Mouse (Mus musculus) adrenal gland, postnatal 25 days (tissue): Measurements from ENCODE around the gene Phykpl. TPM values are rescaled to one million over a fixed set of nuclear protein-coding genes. Genes with fewer than 3 reads are reported as not detected.

ENCODE experiments used
- DNase-seq: peaks from one replicate; pipeline ENCODE4 v3.0.0; 2021; ENCODE audit warnings: mixed read lengths
- long read RNA-seq: library from polyadenylated mRNA; stranded (forward); transcript quantifications from one replicate; pipeline ENCODE4 v2.0.0, GENCODE M21; 2021
- total RNA-seq: library from RNA; stranded (reverse); gene quantifications from 2 replicates; pipeline ENCODE4 v1.2.3, GENCODE M21; 2021

Gene Phykpl
- total RNA-seq, result 40.0 and 41.3 TPM in 2 replicates
- long read RNA-seq, transcript Phykpl-206 (13 exons, 3,116 nt), result major isoform, 13 of 24 reads
- long read RNA-seq, partial matches to known transcripts, result 3 of 24 reads
- long read RNA-seq, other reads (novel, unspliced or antisense), result 5 of 24 reads

DNA sequence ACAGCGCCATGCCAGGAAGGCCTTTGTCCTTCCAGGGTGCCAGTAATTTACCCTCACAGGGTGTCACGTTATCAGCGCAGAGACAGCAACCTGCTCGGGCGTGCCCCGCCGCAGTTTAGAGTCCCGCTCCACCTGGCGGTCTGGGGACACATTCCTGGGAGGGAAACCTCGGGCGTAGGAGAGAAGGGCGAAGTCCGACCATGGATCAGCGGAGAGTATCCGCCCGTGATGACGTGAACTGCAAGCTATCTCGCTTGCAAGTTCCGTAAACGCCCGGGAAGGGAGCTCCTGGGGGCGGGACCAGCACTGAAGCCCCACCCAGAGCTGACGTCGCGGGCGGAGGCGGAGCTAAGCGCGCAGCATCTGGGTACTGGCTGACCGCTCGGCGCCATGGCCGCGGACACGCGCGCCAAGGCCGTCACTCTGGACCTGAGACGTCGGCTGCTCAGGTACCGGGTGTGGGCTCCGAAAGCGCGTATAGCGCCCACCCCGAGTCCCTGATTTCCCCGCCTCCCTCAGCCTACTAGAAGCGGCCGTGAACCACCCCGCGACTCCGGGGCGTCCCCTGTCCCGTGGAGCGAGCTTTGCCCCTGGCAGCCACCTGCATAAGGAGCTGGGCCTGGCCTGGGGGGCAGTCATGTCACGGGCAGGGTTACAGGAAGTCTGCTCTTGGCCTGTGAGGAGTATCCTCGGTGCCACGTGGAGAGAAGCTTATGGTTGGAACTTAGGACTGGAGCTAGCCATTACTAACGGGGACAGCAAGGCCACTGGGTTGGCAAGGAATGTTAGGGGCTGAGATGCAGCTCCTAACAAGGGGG lies at the start of gene Phykpl:
Phykpl (plus strand) TSS at position 327 of the 818 bp plus-strand sequence.
- peak; percentile 97 for DNase-seq

GRCm38 (mm10) chr11:51538388-51538787 lies 46.2 kb upstream of the Phykpl start:
- no peak for DNase-seq

DNA sequence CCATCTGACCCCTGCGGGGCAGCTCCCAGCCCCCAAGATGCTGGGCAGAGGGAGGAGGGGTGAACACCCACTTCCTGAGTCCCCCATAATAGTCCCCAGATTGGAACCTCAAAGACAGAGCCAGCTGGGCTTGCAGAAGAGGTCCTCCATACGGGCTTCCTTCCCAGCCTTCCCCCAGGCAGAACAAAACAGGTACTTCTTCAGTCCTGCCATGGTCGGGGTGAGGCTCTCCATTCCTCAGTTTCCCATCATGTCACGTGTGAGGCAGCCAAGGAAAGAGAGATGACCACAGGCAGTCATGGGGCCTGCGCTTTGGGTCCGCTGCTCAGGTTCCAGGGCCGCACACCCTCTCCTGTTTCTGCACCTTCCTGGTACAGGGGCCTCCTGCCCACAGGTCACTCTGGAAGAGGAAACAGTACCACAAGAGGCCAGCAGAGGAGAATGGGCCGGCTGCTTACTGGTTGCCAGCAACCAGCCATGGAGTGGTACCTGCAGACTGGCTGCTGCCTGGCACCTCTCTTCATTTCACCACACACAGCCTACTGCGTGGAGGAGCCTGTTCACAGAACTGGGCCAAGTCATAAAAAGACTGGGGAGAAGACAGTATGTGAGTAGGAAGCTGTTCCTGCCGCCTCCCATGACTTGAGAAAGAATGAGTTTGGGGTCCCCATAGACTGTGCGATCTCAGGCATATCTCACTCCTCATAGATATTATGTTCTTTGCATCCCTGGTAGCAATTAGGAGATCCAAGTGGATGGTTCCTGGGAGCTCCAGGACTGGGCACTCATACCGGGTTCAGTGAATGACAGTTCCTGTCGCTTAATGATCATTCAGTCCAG lies 45.4 kb upstream of the Phykpl start:
- DNase-seq, result no peak

DNA sequence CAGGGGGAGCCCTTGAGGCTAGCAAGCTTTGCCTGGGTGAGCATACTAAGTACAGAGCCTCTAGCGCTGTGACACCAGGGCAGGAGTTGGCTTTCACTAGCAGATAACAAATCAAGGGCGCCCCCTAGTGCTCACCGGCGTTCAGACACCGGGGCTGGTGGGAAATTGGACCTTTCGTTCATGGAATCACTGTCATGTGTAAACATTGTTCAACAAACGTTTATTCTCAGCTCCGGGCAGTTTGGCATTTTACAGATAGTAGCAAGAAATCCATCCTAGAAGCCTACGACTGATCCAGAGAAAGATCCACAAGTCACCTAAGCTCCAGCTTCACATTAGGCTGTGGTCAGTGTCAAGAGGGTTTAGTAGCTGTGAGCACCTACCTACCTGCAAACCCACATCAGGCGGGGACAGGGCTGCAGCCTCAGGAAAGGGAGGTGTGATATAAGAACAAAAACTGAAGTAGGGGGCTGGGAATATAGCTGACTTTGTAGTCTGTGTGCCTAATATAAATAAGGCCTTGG lies 44.7 kb upstream of the Phykpl start:
- DNase-seq, result peak; percentile 96

GRCm38 (mm10) chr11:51542424-51542823 lies 42.1 kb upstream of the Phykpl start:
- DNase-seq, result no peak

DNA sequence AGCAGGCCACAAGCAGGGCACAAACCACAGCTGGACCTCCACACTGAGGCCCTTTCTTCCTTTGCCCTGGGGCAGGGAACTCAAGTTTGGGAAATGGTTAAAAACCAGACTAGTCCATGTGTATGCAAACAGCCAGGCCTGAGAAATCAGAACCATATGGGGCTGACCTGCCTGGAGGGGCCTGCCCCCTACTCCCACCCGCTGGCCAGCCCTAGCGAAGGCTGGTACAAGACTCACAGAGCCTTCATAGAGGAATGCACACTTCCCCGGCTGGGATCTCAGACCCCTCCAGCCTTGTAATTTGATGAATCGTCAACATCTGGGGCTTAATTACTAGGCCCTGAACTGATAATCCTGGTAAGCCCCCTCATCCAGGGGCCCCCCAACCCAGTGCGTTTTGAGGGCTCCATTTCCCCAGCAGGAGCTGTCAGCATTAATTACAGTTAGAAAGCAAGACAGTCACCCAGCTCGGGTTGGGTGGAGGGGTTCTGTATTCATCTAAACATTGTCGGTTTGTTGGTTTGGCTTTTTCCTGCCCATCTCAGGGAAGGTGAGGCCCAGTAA lies 41.0 kb upstream of the Phykpl start:
- no peak for DNase-seq

- no peak for DNase-seq
Measured at GRCm38 (mm10) chr11:51544413-51544812, 40.1 kb upstream of the Phykpl start.

DNA sequence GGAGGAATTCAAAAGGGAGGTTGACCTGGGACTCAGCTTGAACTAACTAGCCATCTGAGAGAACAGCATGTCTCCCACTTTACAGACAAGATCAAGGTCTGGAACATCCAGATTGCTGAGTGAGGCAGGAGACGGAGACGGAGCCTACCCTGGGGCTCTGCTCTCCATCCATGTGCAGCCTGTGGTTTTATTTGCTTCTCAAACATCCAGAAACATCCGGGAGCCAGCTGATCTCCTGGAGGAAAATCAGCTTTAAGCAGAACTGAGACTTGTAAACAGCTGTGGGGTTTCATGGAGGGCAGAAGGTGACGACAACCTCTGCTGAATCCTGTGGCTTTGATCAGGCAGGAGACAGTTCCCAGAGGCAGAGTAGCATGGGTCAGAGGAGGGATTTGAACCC lies 38.7 kb upstream of the Phykpl start:
- DNase-seq, result no peak

DNA sequence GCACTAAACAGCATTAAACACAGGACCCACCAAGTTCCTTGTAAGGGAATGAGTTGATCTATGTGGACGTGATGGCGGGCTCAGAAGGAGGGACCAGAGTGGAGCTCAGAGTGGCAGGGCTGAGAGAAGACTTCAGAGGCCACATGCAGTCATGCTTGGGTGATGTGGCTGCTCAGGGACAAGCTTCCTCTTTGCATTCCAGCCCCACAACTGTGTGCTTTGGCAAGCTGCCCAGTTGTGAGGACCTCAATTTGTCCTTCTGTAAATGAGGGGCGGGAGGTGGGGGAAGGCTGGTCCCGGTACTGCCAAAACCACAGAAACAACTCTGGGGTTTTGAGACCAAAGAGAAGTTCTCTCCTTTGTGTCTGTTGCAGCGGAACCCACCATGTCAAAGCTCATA lies 33.3 kb upstream of the Phykpl start:
- DNase-seq, result no peak

- DNase-seq, result no peak
Measured at GRCm38 (mm10) chr11:51552091-51552490, 32.5 kb upstream of the Phykpl start.

- DNase-seq, result no peak
Measured at GRCm38 (mm10) chr11:51554590-51554989, 30.0 kb upstream of the Phykpl start.

DNA sequence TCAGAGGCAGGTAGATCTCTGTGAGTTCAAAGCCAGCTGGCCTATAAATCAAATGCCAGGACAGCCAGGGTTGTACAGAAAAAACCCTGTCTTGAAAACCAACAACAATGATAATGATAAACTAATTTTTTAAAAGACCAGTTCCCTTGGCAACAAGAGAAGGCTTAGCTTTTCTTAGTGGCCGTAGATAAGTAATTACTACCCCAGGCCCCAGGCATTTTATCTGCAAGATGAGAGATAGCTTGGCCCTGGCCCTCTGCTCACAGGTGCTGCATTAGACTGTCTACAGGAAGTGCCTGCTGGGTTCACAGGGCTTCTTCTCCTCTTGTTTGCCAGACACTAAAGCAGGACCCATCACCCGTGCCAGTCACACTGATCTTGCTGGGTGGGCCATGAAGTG lies 29.5 kb upstream of the Phykpl start:
- DNase-seq, result no peak

DNA sequence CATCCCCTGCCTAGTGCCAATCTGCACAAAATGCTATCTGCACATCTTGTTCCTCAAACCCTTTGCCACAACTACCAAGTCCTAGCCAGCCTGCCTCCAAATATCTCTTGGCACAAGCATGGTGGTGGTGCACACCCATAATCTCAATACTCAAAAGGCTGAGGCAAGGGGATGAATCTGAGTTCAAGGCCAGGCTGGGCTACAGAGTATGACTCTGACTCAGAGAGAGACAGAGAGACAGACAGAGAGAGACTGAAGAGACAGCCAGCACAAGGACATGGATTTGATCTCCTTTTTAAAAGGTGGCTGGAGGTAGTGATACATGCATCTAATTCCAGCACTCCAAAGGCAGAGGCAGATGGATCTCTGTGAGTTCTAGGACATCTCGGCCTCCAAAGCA lies 21.3 kb upstream of the Phykpl start:
- no peak for DNase-seq

DNA sequence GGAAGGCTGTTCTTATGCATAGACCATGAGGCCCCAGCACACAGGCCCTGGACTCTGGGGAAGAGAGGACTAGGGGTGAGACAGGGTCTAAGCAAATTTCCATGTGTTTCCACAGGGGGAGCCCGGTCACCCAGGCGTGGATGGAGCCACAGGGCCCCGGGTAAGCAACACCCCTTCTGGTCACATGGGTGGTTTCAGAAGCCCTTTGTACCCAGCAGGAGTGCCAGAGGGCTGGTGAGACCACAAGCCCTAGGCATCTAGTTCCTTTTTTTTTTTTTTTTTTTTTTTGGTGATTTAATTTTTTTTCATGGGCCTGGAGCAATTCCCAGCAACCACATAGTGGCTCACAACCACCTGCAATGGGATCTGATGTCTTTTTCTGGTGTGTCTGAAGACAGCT lies 19.5 kb upstream of the Phykpl start:
- DNase-seq, result no peak

DNA sequence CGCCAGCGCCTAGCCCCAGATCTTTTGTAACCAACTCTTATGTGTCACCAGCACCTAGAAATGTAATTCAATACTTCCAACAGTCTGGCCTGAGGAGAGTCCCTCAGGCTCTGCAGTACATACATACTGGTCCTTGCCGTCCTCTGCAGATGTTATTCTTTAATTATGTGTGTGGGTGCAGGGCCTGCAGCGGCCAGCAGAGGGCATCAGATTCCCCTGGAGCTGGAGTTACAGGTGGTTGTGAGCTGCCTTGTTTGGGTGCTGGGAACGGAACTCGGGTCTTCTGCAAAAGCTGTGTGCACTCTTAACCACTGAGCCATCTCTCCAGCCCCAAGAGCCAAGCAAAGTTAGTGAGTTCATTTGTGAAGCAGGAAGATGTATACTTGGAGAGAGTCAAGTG lies 18.6 kb upstream of the Phykpl start:
- no peak for DNase-seq

DNA sequence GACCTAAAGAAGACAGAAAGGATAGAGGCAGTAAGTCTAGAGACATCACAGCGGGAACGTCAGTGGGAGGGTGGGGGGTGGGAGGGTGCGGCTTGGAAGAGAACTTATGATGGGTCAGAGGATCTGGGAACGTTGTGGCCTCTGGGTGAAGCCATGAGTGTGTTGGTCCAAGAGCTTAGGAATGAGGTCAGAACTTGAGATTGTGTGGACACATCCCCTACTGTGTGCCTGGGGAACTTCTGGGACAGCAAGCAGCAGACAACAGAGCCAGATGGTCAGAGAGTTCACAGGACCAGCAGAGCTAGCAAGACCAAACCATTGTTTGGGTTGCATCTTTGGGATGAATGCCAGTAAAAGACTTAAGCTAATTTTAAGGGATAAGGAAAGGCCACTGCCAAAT lies 15.8 kb upstream of the Phykpl start:
- DNase-seq, result no peak

GRCm38 (mm10) chr11:51576454-51576853 lies 8.1 kb upstream of the Phykpl start:
- DNase-seq, result no peak

DNA sequence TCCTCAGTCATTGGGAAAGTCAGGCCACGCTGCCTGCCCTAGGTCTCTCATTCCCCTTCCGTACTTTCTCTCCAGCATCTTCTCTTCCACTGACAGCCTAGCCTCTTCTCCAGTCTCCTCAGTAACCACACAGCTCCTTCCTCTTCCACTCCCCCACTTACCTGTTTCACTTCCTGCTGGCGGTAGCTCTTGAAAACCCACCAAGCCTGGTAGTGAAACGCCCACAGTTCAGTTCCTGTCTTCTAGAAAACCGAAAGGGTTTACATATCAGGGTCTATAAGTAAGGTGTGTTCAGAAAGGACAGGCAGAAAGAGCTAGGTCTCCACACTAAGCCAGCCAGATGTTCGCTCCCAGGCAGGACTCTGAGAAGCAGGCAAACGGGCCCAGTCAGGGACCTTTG lies 7.0 kb upstream of the Phykpl start:
- no peak for DNase-seq

DNA sequence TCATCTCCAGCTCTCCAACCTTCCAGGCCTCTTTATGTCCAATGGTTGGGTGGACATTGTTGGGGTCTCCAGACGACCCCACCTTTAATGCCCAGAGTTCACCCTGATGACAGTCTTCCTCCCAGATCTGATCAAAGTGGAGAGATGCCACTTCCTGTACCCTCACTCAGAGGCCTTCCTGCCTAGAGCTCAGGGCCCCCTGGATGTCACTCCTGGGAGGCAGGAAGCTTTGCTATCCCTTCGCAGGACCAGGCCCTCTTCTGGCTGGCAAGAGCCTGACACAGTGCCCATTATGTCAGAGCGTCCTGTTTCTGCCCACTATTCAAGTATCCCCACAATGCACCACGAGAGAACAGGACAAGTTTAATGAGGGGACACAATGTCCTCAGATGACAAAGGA lies 5.5 kb upstream of the Phykpl start:
- DNase-seq, result no peak

DNA sequence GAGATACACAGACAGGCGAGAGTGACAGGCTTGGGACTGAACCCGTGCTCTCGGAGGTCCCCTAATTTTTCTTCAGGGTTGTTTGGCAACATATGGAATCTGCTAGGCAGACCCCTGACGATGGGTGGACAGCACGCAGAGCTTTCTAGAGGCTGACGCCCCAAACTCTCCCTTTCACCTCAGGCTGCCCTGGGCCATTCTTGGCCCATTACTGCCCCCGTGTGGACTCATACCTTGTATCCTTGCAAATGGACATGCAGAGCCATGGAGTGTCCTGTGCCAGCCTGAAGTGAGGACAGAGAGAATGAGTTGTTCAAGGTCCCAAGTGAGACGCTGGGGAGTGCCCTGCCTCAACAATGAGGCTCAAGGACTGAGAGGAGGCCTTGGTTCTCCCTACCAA lies 1.8 kb upstream of the Phykpl start:
- peak; percentile 82 for DNase-seq

DNA sequence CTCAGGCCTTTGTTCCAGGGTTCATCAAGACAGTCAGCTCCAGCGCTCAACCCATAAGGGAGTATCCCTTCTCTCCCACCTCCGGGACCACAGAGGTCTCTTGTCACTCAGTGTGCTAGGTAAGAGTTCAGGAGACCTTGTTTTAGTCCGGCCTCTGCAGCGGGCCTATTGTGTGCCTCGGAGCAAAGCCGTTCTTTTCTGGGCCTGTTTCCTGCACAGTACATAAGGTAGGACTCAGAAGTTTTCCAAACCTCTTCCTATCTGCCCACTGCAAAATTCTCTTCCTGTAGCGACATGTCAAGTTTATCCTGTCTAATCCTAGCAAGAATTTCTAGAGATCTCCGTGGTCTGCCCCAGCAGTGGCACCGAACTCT lies 513 bp upstream of the Phykpl start:
- DNase-seq, result no peak

GRCm38 (mm10) chr11:51585608-51586252 lies 1.2 kb downstream of the Phykpl start:
- DNase-seq, result no peak
